Mouse (Mus musculus) neural tube, embryonic 15.5 days (tissue): ENCODE results near the gene Rxra. TPM values are rescaled to one million over a fixed set of nuclear protein-coding genes. Genes with fewer than 3 reads are reported as not detected.

ENCODE experiments used
- ATAC-seq: fragments of 200-750 bp; cut with Nextera tagmentation; 2 replicates; pipeline ENCODE4 v1.8.0; 2017; ENCODE audit warnings: mild to moderate bottlenecking, moderate TSS enrichment, moderate library complexity; ENCODE audit not compliant: low FRiP score
- H3K27ac ChIP-seq: fragments of 300-500 bp; sonication (generic); replicated peaks from 2 replicates; pipeline ENCODE4 v1.5.1; 2015; ENCODE audit warnings: mild to moderate bottlenecking, inconsistent platforms
- H3K27me3 ChIP-seq: fragments of 300-500 bp; sonication (generic); replicated peaks from 2 replicates; pipeline ENCODE4 v1.6.1; 2015; ENCODE audit warnings: inconsistent platforms
- H3K36me3 ChIP-seq: fragments of 300-500 bp; sonication (generic); 2 replicates; pipeline ENCODE4 v1.6.1; 2015; ENCODE audit warnings: inconsistent platforms
- H3K4me1 ChIP-seq: fragments of 300-500 bp; sonication (generic); 2 replicates; pipeline ENCODE4 v1.6.1; 2015; ENCODE audit warnings: inconsistent platforms
- H3K4me2 ChIP-seq: fragments of 300-500 bp; sonication (generic); 2 replicates; pipeline ENCODE4 v1.6.1; 2015; ENCODE audit warnings: inconsistent platforms, mild to moderate bottlenecking, moderate library complexity
- H3K4me3 ChIP-seq: fragments of 300-500 bp; sonication (generic); replicated peaks from 2 replicates; pipeline ENCODE4 v1.5.1; 2015; ENCODE audit warnings: mild to moderate bottlenecking, inconsistent platforms
- H3K9ac ChIP-seq: fragments of 300-500 bp; sonication (generic); replicated peaks from 2 replicates; pipeline ENCODE4 v1.6.1; 2015; ENCODE audit warnings: mild to moderate bottlenecking, inconsistent platforms
- H3K9me3 ChIP-seq: fragments of 300-500 bp; sonication (generic); replicated peaks from 2 replicates; pipeline ENCODE4 v1.6.1; 2016; ENCODE audit warnings: inconsistent platforms
- WGBS: fragments of 180-500 bp; shearing (Covaris S2); methylation state at CpG from one replicate; pipeline ENCODE4 v1.1.7; 2015; ENCODE audit warnings: mixed read lengths; 5-methylcytosine and 5-hydroxymethylcytosine counted together
- polyA plus RNA-seq: library from polyadenylated mRNA; unstranded; fragments of >200 nt; fragmentation: Nextera tagmentation; extraction: Ambion mirVana; gene quantifications from 2 replicates; pipeline ENCODE4 v1.2.1, GENCODE M21; 2015

Rxra gene
- polyA plus RNA-seq, 1 experiment from 2014 or later, result 3.6 TPM

DNA sequence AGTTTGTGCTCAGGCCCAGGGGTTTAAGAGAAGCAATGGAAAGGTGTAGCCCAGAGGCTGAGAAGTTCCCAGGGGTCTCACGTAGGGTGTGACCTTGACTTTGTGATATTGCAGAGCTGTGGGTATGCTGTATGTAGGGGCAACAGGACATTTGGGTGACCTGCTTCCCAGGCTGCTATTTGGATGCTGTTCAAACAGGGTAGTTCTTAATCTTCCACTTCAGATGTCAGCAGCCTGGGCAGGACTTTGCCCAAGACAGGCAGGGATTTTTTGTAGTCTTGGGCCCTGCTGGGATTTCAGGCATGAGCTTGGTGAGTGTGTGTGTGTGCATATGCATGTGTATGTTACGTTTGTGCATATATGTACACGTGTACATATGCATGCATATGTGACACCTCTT lies 28.4 kb downstream of the Rxra start:
- H3K4me1 ChIP-seq, result peaks cover 45% of the 10 kb centered on the region
- no peaks in the 10 kb centered on the region for H3K36me3 ChIP-seq
- no peak overlapping the region for H3K27ac ChIP-seq
- WGBS, result 87% methylated on average over 3 of the region's 3 CpGs
- H3K4me2 ChIP-seq, result no peak overlapping the region
- no peak overlapping the region for H3K4me3 ChIP-seq
- no peak overlapping the region for H3K9ac ChIP-seq
- no peaks in the 10 kb centered on the region for H3K27me3 ChIP-seq
- H3K9me3 ChIP-seq, result no peaks in the 10 kb centered on the region
- no peak for ATAC-seq

DNA sequence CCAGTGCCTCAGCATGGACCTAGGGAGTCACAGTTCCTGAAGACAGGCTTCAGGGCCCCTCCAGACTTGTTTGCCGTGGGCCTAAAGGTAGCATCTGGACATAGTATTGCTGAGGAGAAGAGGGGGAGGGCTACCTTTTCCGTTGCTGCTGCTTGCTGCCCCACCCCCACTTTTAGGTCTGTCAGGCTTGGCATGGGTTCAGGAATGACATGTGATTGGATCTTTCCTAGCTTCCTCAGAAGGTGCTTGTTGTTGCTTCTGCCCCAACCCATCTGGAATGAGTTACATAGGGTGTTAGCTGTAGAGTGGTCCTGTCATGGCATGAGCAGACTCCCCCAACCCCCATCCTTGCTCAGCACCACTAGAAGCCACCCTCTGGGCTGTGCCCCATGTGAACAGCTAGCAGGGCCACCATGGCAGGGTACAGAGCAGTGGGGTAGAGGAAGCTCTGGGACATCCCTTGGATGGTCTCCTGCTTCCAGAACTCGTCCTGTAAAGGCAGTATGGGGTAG lies 34.7 kb downstream of the Rxra start:
- Histone ChIP-seq H3K4me1 (peaks cover 29% of the 10 kb centered on the region), H3K4me2 (no peak overlapping the region), H3K9me3 (no peaks in the 10 kb centered on the region), H3K9ac (no peak overlapping the region), H3K27ac (no peak overlapping the region), H3K27me3 (no peaks in the 10 kb centered on the region), H3K36me3 (no peaks in the 10 kb centered on the region), H3K4me3 (no peak overlapping the region)
- WGBS, result 52% methylated on average over 3 of the region's 3 CpGs
- ATAC-seq, result no peak; the same call in 1 of the 2 replicates

DNA sequence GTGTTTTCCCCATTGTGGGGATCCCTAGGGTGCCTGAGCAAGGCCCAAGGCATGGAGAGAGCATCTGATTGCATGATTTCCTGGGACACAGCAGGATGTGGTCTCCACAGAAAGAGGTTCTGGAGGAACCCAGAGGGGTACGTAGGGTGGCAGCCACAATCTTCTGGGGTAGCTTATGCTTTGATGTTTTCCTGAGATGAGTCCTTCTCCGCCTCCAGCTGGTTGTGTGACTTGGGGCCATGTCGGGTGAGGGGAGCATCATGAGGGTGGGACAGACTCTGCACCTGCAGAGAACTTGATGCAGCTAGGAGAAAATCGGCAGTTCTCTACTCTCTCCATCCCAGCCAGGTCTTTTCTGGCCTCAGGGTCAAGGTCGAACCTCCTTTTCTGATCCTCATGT lies 36.4 kb downstream of the Rxra start:
- Histone ChIP-seq H3K9ac (no peak overlapping the region), H3K9me3 (no peaks in the 10 kb centered on the region), H3K4me1 (peaks cover 41% of the 10 kb centered on the region), H3K4me3 (no peak overlapping the region), H3K36me3 (no peaks in the 10 kb centered on the region), H3K27me3 (no peaks in the 10 kb centered on the region), H3K4me2 (no peak overlapping the region), H3K27ac (no peak overlapping the region)
- 91% methylated on average over 5 of the region's 5 CpGs for WGBS
- no peak for ATAC-seq

DNA sequence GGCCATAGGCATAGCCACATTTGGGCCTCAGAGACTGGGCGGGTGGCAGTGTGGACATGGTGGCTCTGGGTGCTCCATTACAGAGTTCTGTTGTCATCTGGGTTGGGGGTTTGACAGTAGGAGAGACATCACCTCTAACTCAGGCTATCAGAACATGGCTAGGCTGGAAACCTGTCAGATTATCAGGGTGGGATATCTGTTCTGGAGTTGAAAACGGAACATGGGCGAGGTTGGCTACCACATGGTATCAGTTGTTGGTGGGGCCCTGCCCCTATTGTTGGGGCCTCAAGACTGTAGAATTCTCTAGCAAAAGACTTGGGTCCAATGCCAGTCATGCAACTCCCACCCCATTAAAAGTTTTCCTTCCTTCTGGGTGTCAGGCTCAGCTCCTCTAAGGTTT lies 37.1 kb downstream of the Rxra start:
- ATAC-seq, result no peak
- WGBS, result 96% methylated on average over 3 of the region's 3 CpGs
- Histone ChIP-seq H3K4me1 (peaks cover 47% of the 10 kb centered on the region), H3K27ac (no peak overlapping the region), H3K4me2 (no peak overlapping the region), H3K9me3 (no peaks in the 10 kb centered on the region), H3K4me3 (no peak overlapping the region), H3K9ac (no peak overlapping the region), H3K36me3 (no peaks in the 10 kb centered on the region), H3K27me3 (no peaks in the 10 kb centered on the region)

DNA sequence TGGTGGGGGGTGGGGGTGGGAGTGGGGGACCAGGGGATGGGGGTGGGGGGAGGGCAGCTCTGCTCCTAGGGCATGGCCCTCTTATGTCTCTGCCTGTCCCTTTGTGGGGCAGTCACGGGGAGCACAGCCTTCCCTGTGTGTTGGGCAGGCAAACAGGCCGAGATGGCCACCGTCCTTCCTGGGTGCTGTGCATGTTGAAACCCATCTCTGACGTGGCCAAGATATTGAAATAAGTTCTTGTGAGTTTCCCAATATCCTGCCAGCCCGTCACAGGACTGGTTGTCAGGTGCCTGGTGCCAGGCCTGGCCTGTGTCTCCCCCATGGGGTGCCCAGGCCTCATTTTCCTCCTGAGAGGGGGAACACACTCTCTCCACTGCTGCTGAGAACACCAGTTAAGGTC lies 37.9 kb downstream of the Rxra start:
- H3K4me1 ChIP-seq, result peaks cover 51% of the 10 kb centered on the region
- no peak overlapping the region for H3K27ac ChIP-seq
- no peaks in the 10 kb centered on the region for H3K36me3 ChIP-seq
- no peak overlapping the region for H3K4me2 ChIP-seq
- H3K9ac ChIP-seq, result no peak overlapping the region
- ATAC-seq, result no peak
- no peaks in the 10 kb centered on the region for H3K27me3 ChIP-seq
- WGBS, result 88% methylated on average over 5 of the region's 5 CpGs
- H3K4me3 ChIP-seq, result no peak overlapping the region
- no peaks in the 10 kb centered on the region for H3K9me3 ChIP-seq

DNA sequence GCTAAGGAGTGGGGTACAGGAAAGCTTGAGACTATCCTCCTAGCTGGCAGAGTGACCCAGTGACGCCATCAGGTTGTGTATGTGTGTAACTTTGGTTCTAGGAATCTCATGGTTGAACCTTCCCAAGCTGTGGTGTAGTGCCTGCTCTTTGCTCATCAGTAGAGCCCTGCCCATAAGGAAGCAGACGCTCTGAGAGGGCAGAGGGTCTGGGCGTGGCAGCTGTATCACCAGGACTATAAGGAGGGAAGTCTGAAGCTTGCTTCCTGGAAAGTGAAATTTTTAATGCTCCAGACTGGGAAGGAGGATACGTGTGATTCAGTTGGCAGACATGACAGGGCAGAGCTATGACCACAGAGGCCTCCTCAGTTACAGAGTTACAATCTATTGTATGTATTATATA lies 39.0 kb downstream of the Rxra start:
- ATAC-seq, result no peak

DNA sequence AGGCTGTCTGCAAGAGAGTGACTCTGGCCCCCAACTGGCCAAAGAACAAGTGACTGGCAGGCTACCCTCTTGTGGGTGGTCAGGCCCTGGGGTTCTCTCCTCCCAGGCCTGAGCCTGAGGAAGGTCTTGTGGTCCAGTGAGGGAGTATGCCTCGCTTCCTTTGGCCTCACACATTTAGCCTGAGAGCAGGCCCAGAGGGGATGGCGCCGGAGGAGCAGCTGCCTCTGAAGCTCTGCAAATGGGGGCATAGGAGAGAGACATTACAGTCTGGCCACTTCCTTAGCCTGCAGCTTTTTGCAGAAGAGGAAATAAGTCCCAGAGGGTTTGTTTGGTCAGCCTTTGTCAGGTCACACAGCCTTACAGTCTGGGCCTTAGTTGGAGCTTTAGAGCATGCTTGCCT lies 40.1 kb downstream of the Rxra start:
- H3K27me3 ChIP-seq, result no peaks in the 10 kb centered on the region
- H3K4me3 ChIP-seq, result no peak overlapping the region
- H3K4me2 ChIP-seq, result no peak overlapping the region
- WGBS, result 77% methylated on average over 3 of the region's 3 CpGs
- H3K4me1 ChIP-seq, result peaks cover 47% of the 10 kb centered on the region
- H3K36me3 ChIP-seq, result no peaks in the 10 kb centered on the region
- no peaks in the 10 kb centered on the region for H3K9me3 ChIP-seq
- H3K9ac ChIP-seq, result no peak overlapping the region
- no peak for ATAC-seq
- no peak overlapping the region for H3K27ac ChIP-seq

More for the DNA sequence above, 39.0 kb downstream of the Rxra start:
- 81% methylated on average over 4 of the region's 4 CpGs for WGBS
- H3K4me1 ChIP-seq, result peaks cover 57% of the 10 kb centered on the region
- no peaks in the 10 kb centered on the region for H3K36me3 ChIP-seq
- H3K4me3 ChIP-seq, result no peak overlapping the region
- no peak overlapping the region for H3K27ac ChIP-seq
- H3K9me3 ChIP-seq, result no peaks in the 10 kb centered on the region
- no peaks in the 10 kb centered on the region for H3K27me3 ChIP-seq
- no peak overlapping the region for H3K4me2 ChIP-seq
- no peak overlapping the region for H3K9ac ChIP-seq

DNA sequence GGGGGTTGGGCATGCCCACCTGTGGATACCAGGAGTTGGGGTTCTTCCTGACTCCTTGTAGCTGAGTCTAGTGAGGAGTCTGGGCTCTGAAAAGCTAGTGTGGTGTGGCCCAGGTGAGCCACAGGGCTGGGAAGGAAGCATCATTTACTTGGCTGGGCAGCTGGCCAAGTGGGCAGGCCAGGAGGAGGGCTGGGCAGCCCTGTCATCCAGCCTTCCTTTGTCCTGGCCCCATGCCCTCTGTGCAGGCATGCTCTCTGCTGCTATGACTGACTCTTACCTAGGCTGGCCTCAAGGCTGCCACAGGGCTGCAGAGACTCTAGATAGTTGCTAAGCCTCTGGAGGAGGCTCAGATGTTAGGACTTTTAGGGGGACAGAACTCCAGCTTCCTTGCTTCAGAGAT lies 42.0 kb downstream of the Rxra start:
- H3K27me3 ChIP-seq, result no peaks in the 10 kb centered on the region
- H3K4me1 ChIP-seq, result peaks cover 44% of the 10 kb centered on the region
- no peak overlapping the region for H3K27ac ChIP-seq
- no peak overlapping the region for H3K4me2 ChIP-seq
- no peak for ATAC-seq
- no peaks in the 10 kb centered on the region for H3K9me3 ChIP-seq
- no peaks in the 10 kb centered on the region for H3K36me3 ChIP-seq
- no peak overlapping the region for H3K4me3 ChIP-seq
- no peak overlapping the region for H3K9ac ChIP-seq

DNA sequence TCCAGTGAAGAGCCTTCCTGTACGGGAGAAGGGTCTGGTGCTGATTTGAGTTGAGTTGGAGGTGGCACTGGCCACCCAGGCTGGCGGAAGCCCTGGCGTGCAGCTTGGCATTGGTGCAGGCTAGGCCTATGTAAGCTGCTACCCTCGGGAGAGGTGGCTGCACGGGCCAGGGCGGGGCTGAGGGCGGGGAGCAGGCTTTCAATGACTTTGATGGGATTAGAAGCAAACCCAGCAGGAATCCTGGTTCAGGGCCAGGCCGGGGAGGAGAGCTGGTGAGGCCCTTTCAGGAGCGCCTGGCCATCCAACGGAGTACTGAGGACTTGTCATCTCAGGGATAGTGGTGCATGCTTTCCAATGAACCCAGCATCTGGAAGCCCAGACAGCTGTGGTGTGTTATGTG lies 43.4 kb downstream of the Rxra start:
- no peaks in the 10 kb centered on the region for H3K27me3 ChIP-seq

DNA sequence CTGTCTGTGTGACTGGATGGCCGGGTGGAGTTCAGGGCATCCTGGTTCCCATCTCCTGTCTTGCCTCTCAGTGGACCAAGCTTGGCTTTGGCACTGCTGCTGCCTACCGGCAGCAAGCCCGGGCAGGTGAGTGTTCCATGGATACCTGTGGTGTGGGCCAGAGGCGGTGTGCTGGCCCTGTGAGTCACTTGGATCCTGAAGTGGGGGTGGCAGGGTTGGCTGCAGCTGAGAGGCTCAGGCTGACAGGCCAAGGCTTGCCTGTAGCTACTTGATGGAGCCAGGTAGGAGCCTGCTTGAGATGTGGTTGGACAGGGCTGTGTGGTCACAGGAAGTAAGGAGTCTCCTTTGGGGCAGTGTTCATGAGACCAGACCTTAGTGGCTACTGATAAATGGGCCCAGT lies 45.4 kb downstream of the Rxra start:
- WGBS, result 94% methylated on average over 4 of the region's 4 CpGs
- H3K9ac ChIP-seq, result no peak overlapping the region
- H3K4me3 ChIP-seq, result no peak overlapping the region
- peaks cover 24% of the 10 kb centered on the region for H3K4me1 ChIP-seq
- H3K9me3 ChIP-seq, result no peaks in the 10 kb centered on the region
- no peak overlapping the region for H3K27ac ChIP-seq
- H3K36me3 ChIP-seq, result no peaks in the 10 kb centered on the region
- no peak overlapping the region for H3K4me2 ChIP-seq
- ATAC-seq, result no peak
- H3K27me3 ChIP-seq, result no peaks in the 10 kb centered on the region

More for the DNA sequence above, 43.4 kb downstream of the Rxra start:
- H3K9ac ChIP-seq, result no peak overlapping the region
- peaks cover 39% of the 10 kb centered on the region for H3K4me1 ChIP-seq
- H3K4me3 ChIP-seq, result no peak overlapping the region
- H3K4me2 ChIP-seq, result no peak overlapping the region
- no peak overlapping the region for H3K27ac ChIP-seq
- no peaks in the 10 kb centered on the region for H3K36me3 ChIP-seq
- 34% methylated on average over 10 of the region's 10 CpGs for WGBS
- no peak for ATAC-seq
- H3K9me3 ChIP-seq, result no peaks in the 10 kb centered on the region

DNA sequence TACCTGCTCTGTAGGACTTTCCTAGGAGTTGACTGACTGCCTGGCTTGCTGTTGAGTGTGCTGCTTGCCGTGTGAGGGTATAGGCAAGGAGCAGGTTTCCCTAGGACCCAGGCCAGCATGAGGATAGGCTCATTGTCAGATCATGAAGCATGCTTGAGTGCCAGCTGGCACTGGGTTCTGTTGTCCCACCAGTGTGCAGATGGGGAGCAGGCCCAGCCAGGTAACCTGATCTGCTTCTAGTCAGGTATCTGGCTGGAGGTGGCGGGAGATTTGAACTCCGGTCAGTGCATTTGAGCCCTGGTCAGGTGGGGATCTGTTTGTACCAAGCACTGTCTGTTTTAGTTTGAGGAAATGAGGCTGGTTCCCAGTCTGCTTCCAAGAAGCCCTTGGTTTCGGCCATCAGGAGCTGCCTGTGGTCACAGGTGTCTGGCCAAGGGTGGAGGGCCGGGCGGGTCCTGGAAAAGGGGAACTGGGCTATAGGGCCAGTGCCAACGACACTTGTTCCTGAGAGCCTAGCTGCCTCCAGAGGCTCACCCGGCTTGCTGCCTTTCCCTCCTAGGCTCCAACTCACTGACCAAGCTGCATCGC lies 48.6 kb downstream of the Rxra start:
- Histone ChIP-seq H3K27ac (no peak overlapping the region), H3K9ac (no peak overlapping the region), H3K4me2 (no peak overlapping the region), H3K4me3 (no peak overlapping the region), H3K4me1 (peaks cover 7% of the 10 kb centered on the region), H3K9me3 (no peaks in the 10 kb centered on the region), H3K36me3 (no peaks in the 10 kb centered on the region), H3K27me3 (no peaks in the 10 kb centered on the region)
- no peak for ATAC-seq
- 89% methylated on average over 9 of the region's 9 CpGs for whole genome bisulfite sequencing

DNA sequence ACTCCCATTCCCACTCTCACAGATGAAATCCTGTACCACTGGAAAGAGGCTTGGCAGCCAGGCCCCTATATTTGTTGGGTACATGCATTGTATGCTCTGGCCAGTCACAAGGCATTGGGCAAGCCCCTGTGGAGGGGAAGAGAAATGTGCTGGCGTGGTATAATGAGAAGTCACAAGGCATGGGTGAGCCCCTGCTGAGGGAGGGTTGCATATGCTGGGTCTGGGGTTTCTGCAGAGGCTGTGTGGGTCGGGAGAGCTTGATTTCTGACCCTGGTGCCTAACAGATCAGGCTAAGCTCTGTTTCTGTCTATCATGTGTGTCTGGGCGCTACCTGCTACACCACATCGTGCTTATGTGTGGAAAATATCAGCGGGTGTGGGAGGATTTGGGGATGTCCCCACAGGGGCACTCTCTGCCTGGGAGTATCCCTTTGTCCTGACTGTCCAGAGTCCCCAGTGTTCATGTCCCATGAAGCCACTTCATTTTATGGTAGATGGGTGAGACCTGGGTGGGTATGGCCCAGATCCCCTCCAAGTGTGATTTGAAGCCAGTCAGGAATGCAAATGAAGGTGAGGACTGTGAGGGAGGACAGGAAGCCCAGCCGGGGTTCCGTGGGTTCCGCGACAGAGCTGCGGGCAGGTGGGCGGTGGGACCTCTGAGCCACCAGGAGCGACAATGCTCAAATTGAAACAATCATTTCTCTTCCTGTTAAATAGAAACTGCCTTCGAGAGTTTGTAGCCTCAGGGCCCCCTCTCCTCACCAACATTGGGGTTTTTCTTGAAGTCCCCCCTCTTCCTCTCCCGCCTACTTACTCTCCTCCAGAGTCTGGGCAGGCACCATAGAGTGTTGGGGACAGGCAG lies 52.0 kb downstream of the Rxra start:
- Histone ChIP-seq H3K4me1 (peaks cover 21% of the 10 kb centered on the region), H3K4me2 (no peak overlapping the region), H3K27ac (no peak overlapping the region), H3K9me3 (no peaks in the 10 kb centered on the region), H3K4me3 (no peak overlapping the region), H3K9ac (no peak overlapping the region), H3K36me3 (no peaks in the 10 kb centered on the region), H3K27me3 (no peaks in the 10 kb centered on the region)
- ATAC-seq, result no peak
- WGBS, result 68% methylated on average over 14 of the region's 14 CpGs
